Mouse (Mus musculus) frontal cortex, postnatal 36 days (tissue): ENCODE data around the gene Ngef.
"Not testable (repeated sequence)": the region's sequence is repeated elsewhere in the genome, so short reads cannot be mapped to it uniquely, and the experiment has no call there.

Experiments
- DNase-seq, 2 experiments: peaks; one replicate each; pipeline ENCODE4 v3.0.0; 2022; ENCODE audit warnings: low spot score in 2 of 2

Gene Ngef

GRCm38 (mm10) chr1:87475076-87475895 lies 98.4 kb downstream of the Ngef start:
- DNase-seq = peak; percentile 65 to 84

GRCm38 (mm10) chr1:87472576-87472975 lies 101.1 kb downstream of the Ngef start:
- no peak for DNase-seq

GRCm38 (mm10) chr1:87471914-87472313 lies 101.8 kb downstream of the Ngef start:
- no peak for DNase-seq

GRCm38 (mm10) chr1:87469971-87470370 lies 103.7 kb downstream of the Ngef start, which contains the start of gene Snorc:
Gene Snorc (plus strand): TSS chr1:87470271.
- not testable (repeated sequence) for DNase-seq

- no peak for DNase-seq
These were observed 105.3 kb downstream of the Ngef start for GRCm38 (mm10) chr1:87468321-87468720.

GRCm38 (mm10) chr1:87467469-87467868 lies 106.2 kb downstream of the Ngef start:
- no peak for DNase-seq

- not testable (repeated sequence) for DNase-seq
These were observed 113.8 kb downstream of the Ngef start for GRCm38 (mm10) chr1:87459856-87460255.

- DNase-seq = no peak
These were observed 115.6 kb downstream of the Ngef start for GRCm38 (mm10) chr1:87458045-87458444.

GRCm38 (mm10) chr1:87456425-87456824 lies 117.2 kb downstream of the Ngef start:
- no peak for DNase-seq

GRCm38 (mm10) chr1:87449432-87449831 lies 124.2 kb downstream of the Ngef start:
- no peak for DNase-seq

- DNase-seq = peak; percentile 53 to 69
These were observed 126.2 kb downstream of the Ngef start for GRCm38 (mm10) chr1:87447183-87448104.

GRCm38 (mm10) chr1:87436583-87436982 lies 137.1 kb downstream of the Ngef start:
- no peak for DNase-seq

GRCm38 (mm10) chr1:87435125-87435524 lies 138.5 kb downstream of the Ngef start:
- DNase-seq = no peak
